Mouse (Mus musculus): Measurements from ENCODE around the gene Zmym5. TPM values are rescaled to one million over a fixed set of nuclear protein-coding genes. Genes with fewer than 3 reads are reported as not detected.

Gene Zmym5
- total RNA-seq (2023; ENCODE audit: inconsistent age) = 61.5 to 78.0 TPM (median 75.1 TPM) in 4 replicates

GRCm38 (mm10) chr14:56811701-56812339 is at the start of gene Zmym5:
Gene Zmym5 (minus strand): TSS chr14:56811716.

GRCm38 (mm10) chr14:56778200-56778932 is 33.1 kb downstream of the Zmym5 start, which contains the start of gene Pspc1:
Gene Pspc1 (minus strand): TSS chr14:56778316.

Other genes starting within 250 kb of the Zmym5 start
- 12.7 to 18.5 TPM (median 14.7 TPM) in 4 replicates for gene Cenpj, start 236.3 kb downstream of the Zmym5 start, total RNA-seq (2023; ENCODE audit: inconsistent age)
- 70.3 to 80.9 TPM (median 76.7 TPM) in 4 replicates for gene Parp4, start 236.1 kb downstream of the Zmym5 start, total RNA-seq (2023; ENCODE audit: inconsistent age)
- 34.5 to 48.3 TPM (median 40.7 TPM) in 4 replicates for gene Mphosph8, start 143.5 kb downstream of the Zmym5 start, total RNA-seq (2023; ENCODE audit: inconsistent age)
- 70.7 to 82.2 TPM (median 76.4 TPM) in 4 replicates for gene Pspc1, start 33.4 kb downstream of the Zmym5 start, total RNA-seq (2023; ENCODE audit: inconsistent age)
- 109 to 129 TPM (median 119 TPM) in 4 replicates for gene Zmym2, start 74.9 kb upstream of the Zmym5 start, total RNA-seq (2023; ENCODE audit: inconsistent age)
- gene Gja3, start 246.4 kb upstream of the Zmym5 start, total RNA-seq (2023; ENCODE audit: inconsistent age) = not detected in 4 replicates

Measured in B cell, adult (primary cell).